Mouse (Mus musculus): ENCODE measurements around the gene Atp6v0a4. TPM values are rescaled to one million over a fixed set of nuclear protein-coding genes. Genes with fewer than 3 reads are reported as not detected.

Gene Atp6v0a4
- polyA plus RNA-seq, 1 experiment from 2014 or later, result not detected

DNA sequence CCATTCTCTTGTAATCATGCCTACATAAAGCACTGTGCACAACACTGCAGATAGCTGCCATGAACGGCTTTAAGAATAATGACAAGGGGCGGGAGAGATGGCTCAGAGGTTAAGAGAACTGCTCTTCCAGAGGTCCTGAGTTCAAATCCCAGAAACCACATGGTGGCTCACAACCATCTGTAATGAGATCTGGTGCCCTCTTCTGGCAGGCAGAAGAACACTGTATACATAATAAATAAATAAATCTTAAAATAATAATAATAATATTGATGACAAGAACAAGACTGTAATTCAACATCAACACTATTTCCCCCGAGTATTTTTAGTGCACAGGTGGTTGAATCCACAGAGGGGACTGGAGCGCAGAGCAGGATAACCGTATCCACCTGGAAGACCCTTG, 31.8 kb upstream of the Atp6v0a4 start:
- DNase-seq, result no peak
- peaks cover 10% of the 10 kb centered on the region for H3K4me1 ChIP-seq (ENCODE audit: control insufficient read depth, insufficient read depth, low read length)
- no peaks in the 10 kb centered on the region for H3K27me3 ChIP-seq (ENCODE audit: control insufficient read depth, insufficient read depth, low read length)
- no peak overlapping the region for H3K4me3 ChIP-seq (replicated peaks; ENCODE audit: low read depth, low read length)
- no peaks in the 10 kb centered on the region for H3K9me3 ChIP-seq (ENCODE audit: control insufficient read depth, low read length)
- ATAC-seq (ENCODE audit: low FRiP score, low TSS enrichment), result no peak
- H3K27ac ChIP-seq (replicated peaks; ENCODE audit: low read depth, low read length), result no peak overlapping the region
- peaks cover 37% of the 10 kb centered on the region for H3K36me3 ChIP-seq (ENCODE audit: control insufficient read depth, insufficient read depth, low read length)
- 96% methylated on average over 5 of the region's 5 CpGs for WGBS
- H3K9ac ChIP-seq (replicated peaks; ENCODE audit: low read length), result no peak overlapping the region
- H3K4me2 ChIP-seq (ENCODE audit: low read length), result no peak overlapping the region

DNA sequence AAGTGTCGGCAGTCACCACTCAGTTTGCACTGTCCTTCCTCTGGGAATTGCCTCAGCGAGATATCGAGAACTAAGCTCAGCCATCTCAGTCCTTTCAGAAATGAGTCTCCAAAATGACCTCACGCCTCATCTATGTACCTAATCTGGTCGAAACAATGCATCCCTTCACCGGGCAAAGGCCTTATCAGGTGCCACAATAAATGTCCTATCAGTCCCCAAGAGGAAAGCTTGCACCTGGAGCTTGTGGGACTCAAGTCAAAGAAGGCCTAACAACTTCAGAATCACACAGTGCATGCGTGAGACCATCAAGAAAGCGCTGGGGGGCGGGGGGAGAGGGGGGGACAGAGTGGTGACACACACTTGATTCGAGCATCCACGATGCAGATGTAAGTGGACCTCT, 27.9 kb upstream of the Atp6v0a4 start:
- H3K4me2 ChIP-seq (ENCODE audit: low read length), result no peak overlapping the region
- ATAC-seq (ENCODE audit: low FRiP score, low TSS enrichment) (no peak), DNase-seq (no peak)
- H3K9me3 ChIP-seq (ENCODE audit: control insufficient read depth, low read length), result no peaks in the 10 kb centered on the region
- no peaks in the 10 kb centered on the region for H3K27me3 ChIP-seq (ENCODE audit: control insufficient read depth, insufficient read depth, low read length)
- 92% methylated on average over 11 of the region's 11 CpGs for WGBS
- no peak overlapping the region for H3K9ac ChIP-seq (replicated peaks; ENCODE audit: low read length)
- H3K36me3 ChIP-seq (ENCODE audit: control insufficient read depth, insufficient read depth, low read length), result peaks cover 56% of the 10 kb centered on the region
- no peaks in the 10 kb centered on the region for H3K4me1 ChIP-seq (ENCODE audit: control insufficient read depth, insufficient read depth, low read length)
- H3K27ac ChIP-seq (replicated peaks; ENCODE audit: low read depth, low read length), result no peak overlapping the region
- H3K4me3 ChIP-seq (replicated peaks; ENCODE audit: low read depth, low read length), result no peak overlapping the region

DNA sequence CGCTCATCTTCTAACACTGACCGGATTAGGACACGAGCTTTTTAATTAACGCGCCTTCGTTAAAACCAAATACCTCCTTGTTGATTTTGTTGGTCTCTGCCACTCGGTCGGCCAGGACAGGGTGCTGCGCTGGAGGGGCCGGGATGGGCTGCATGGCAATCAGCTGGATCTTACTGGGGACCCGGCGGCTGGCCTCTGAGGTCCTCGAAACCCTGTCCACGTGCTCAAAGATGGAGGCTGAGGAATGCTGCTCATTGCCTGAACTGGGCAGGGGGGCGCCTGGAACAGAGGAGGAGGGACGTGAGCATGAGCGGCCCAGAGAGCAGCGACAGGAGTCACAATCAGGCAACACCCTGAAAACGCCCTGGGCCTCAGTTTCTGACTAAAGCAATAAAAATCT, 25.1 kb upstream of the Atp6v0a4 start:
- H3K27me3 ChIP-seq (ENCODE audit: control insufficient read depth, insufficient read depth, low read length), result no peaks in the 10 kb centered on the region
- DNase-seq (no peak), ATAC-seq (ENCODE audit: low FRiP score, low TSS enrichment) (no peak)
- no peak overlapping the region for H3K4me3 ChIP-seq (replicated peaks; ENCODE audit: low read depth, low read length)
- H3K9ac ChIP-seq (replicated peaks; ENCODE audit: low read length), result no peak overlapping the region
- H3K4me1 ChIP-seq (ENCODE audit: control insufficient read depth, insufficient read depth, low read length), result no peaks in the 10 kb centered on the region
- H3K9me3 ChIP-seq (ENCODE audit: control insufficient read depth, low read length), result no peaks in the 10 kb centered on the region
- no peak overlapping the region for H3K27ac ChIP-seq (replicated peaks; ENCODE audit: low read depth, low read length)
- no peak overlapping the region for H3K4me2 ChIP-seq (ENCODE audit: low read length)
- H3K36me3 ChIP-seq (ENCODE audit: control insufficient read depth, insufficient read depth, low read length), result peaks cover 60% of the 10 kb centered on the region
- WGBS, result 90% methylated on average over 19 of the region's 19 CpGs

DNA sequence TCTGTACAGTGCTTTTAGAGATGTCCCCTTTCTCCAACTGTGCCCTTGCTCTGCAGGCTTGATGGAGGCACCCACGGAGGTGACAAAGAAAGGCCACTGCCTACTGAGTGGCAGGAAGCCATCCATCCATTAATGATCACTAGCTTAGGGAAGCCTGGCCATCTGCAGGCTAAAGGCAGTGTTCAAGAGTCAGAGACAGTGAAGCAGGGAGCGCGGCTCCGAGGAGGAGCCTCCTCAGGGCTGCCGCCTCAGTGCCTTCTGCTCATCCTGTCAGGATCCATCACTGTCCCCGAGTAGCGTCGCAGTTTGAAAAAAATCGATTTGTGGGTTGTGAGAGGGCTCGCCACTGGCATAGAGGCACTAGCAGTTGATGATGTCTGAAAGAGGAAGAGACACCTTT, 24.2 kb upstream of the Atp6v0a4 start:
- ATAC-seq (ENCODE audit: low FRiP score, low TSS enrichment), result no peak
- 87% methylated on average over 10 of the region's 10 CpGs for WGBS
- no peak overlapping the region for H3K27ac ChIP-seq (replicated peaks; ENCODE audit: low read depth, low read length)
- no peak overlapping the region for H3K9ac ChIP-seq (replicated peaks; ENCODE audit: low read length)
- no peaks in the 10 kb centered on the region for H3K4me1 ChIP-seq (ENCODE audit: control insufficient read depth, insufficient read depth, low read length)
- H3K4me2 ChIP-seq (ENCODE audit: low read length), result no peak overlapping the region
- DNase-seq, result no peak
- no peak overlapping the region for H3K4me3 ChIP-seq (replicated peaks; ENCODE audit: low read depth, low read length)
- H3K36me3 ChIP-seq (ENCODE audit: control insufficient read depth, insufficient read depth, low read length), result peaks cover 65% of the 10 kb centered on the region
- H3K9me3 ChIP-seq (ENCODE audit: control insufficient read depth, low read length), result no peaks in the 10 kb centered on the region
- H3K27me3 ChIP-seq (ENCODE audit: control insufficient read depth, insufficient read depth, low read length), result no peaks in the 10 kb centered on the region

DNA sequence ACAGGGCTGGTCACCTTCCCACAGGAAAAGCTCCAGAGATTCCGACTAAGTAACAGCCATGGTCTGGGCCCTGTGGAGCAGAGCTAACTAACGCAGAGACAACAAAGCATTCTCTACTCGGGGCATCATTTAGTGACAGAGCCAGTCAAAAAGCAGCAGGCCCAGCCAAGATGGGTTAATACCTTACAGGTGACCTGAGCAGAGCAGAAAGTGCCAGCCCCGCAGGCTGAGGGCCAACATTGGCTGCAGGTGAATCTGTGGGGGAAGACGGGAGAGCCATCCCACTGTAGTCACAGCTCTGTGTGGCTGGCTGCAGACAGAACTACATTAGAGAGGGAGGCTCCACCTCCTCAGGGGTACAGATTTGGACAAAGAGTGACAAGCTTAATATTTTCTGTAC, 22.9 kb upstream of the Atp6v0a4 start:
- Histone ChIP-seq H3K36me3 (ENCODE audit: control insufficient read depth, insufficient read depth, low read length) (peaks cover 68% of the 10 kb centered on the region), H3K4me3 (replicated peaks; ENCODE audit: low read depth, low read length) (no peak overlapping the region)
- no peak for DNase-seq

DNA sequence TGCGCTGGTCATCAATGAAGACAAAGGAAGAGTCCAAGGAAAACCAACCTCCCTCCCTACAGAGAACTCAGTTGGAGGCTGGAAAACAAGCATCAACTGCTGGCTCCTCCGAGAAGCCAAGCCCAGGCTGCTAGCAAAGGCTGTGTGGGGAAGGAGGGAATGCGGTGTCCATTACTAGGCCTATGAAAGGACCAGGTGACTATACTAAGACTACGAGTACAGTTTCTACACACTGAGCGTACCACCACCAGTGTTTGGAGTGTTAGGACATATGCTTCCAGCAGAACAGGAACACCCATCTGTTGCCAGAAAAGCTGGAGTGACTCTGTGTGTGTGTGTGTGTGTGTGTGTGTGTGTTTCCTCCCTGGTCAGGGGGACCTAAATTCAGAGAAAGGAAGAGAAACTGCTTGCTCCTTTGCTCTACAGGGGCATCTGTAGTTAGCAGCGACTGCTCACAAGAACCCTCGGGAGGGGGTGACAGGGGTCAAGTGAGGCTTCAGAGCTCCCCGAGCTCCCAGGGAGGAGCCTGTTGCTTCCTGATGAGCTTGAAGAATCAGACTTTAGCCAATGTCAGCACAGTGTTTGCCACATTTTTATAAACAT, 21.2 kb upstream of the Atp6v0a4 start:
- no peak overlapping the region for H3K4me2 ChIP-seq (ENCODE audit: low read length)
- peaks cover 72% of the 10 kb centered on the region for H3K36me3 ChIP-seq (ENCODE audit: control insufficient read depth, insufficient read depth, low read length)
- no peak for DNase-seq
- no peaks in the 10 kb centered on the region for H3K9me3 ChIP-seq (ENCODE audit: control insufficient read depth, low read length)
- H3K9ac ChIP-seq (replicated peaks; ENCODE audit: low read length), result no peak overlapping the region
- no peaks in the 10 kb centered on the region for H3K4me1 ChIP-seq (ENCODE audit: control insufficient read depth, insufficient read depth, low read length)
- H3K4me3 ChIP-seq (replicated peaks; ENCODE audit: low read depth, low read length), result no peak overlapping the region
- 67% methylated on average over 8 of the region's 8 CpGs for WGBS
- no peak for ATAC-seq (ENCODE audit: low FRiP score, low TSS enrichment)
- no peaks in the 10 kb centered on the region for H3K27me3 ChIP-seq (ENCODE audit: control insufficient read depth, insufficient read depth, low read length)
- no peak overlapping the region for H3K27ac ChIP-seq (replicated peaks; ENCODE audit: low read depth, low read length)

More for the DNA sequence above, 22.9 kb upstream of the Atp6v0a4 start:
- Histone ChIP-seq H3K9me3 (ENCODE audit: control insufficient read depth, low read length) (no peaks in the 10 kb centered on the region), H3K4me2 (ENCODE audit: low read length) (no peak overlapping the region), H3K27me3 (ENCODE audit: control insufficient read depth, insufficient read depth, low read length) (no peaks in the 10 kb centered on the region), H3K9ac (replicated peaks; ENCODE audit: low read length) (no peak overlapping the region), H3K4me1 (ENCODE audit: control insufficient read depth, insufficient read depth, low read length) (no peaks in the 10 kb centered on the region), H3K27ac (replicated peaks; ENCODE audit: low read depth, low read length) (no peak overlapping the region)
- no peak for ATAC-seq (ENCODE audit: low FRiP score, low TSS enrichment)
- whole genome bisulfite sequencing, result 89% methylated on average over 5 of the region's 5 CpGs

DNA sequence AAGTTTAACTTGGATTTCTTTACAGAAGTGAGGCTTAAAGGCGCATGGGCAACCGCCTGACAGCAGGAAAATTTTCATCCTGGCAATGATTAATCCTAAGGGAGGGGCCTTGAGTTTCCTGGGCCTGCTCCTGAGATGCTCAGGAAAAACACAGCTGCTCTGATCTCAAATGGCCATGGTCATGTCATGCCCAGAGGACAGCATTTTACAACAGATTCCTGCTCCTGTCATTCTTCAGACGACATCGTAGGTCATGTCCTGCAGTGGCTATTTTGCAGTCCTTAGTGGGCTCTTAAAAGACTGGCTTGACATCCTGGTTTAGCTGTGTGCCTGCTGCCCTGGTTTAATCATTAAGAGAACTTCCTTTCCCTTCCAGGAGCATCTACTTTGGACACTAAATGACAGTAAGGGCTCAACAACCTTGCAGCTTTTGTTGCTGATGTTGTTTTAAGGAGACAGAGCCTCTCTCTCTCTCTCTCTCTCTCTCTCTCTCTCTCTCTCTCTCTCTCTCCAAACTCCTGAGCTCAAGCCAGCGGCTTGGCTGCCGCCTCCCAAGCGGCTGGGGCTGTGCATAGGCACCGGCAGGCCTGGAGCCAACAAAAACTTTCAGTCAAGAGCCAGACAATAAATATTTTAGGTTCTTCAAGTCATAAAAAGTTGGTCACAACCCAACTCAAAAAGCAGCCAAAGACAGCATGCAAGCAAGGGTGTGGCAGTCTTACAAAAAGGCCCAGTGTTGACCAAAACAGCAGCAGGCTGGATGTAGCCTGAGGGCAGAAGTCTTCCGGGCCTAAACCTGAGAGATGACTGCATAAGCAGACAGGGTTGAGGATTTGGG, 20.0 kb upstream of the Atp6v0a4 start:
- peaks cover 75% of the 10 kb centered on the region for H3K36me3 ChIP-seq (ENCODE audit: control insufficient read depth, insufficient read depth, low read length)
- ATAC-seq (ENCODE audit: low FRiP score, low TSS enrichment) (no peak), DNase-seq (no peak)
- no peak overlapping the region for H3K4me3 ChIP-seq (replicated peaks; ENCODE audit: low read depth, low read length)
- no peaks in the 10 kb centered on the region for H3K27me3 ChIP-seq (ENCODE audit: control insufficient read depth, insufficient read depth, low read length)
- H3K27ac ChIP-seq (replicated peaks; ENCODE audit: low read depth, low read length), result no peak overlapping the region
- no peaks in the 10 kb centered on the region for H3K9me3 ChIP-seq (ENCODE audit: control insufficient read depth, low read length)
- no peaks in the 10 kb centered on the region for H3K4me1 ChIP-seq (ENCODE audit: control insufficient read depth, insufficient read depth, low read length)
- WGBS, result 82% methylated on average over 9 of the region's 9 CpGs
- H3K9ac ChIP-seq (replicated peaks; ENCODE audit: low read length), result no peak overlapping the region
- no peak overlapping the region for H3K4me2 ChIP-seq (ENCODE audit: low read length)

DNA sequence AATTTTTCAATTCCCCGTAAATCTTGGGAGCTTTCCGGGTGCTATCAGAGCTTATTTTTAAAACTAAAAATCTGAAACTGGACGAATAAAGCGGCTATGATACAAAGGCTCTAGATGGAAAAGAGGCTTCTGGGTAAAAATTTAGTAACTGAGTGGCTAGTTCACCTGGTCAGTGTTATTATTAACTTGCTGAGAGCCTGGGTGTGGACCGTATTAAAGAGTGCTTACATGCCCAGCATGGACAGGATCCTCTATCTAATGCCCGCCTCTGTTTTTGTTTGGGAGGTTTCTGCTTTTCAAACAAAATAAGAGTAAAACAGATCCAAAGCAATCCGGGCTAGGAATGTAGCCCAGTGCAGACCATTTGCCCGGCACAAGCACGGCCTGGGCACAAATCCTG, 16.0 kb upstream of the Atp6v0a4 start:
- DNase-seq (no peak), ATAC-seq (ENCODE audit: low FRiP score, low TSS enrichment) (no peak)
- Histone ChIP-seq H3K36me3 (ENCODE audit: control insufficient read depth, insufficient read depth, low read length) (peaks cover 73% of the 10 kb centered on the region), H3K27ac (replicated peaks; ENCODE audit: low read depth, low read length) (no peak overlapping the region), H3K4me2 (ENCODE audit: low read length) (no peak overlapping the region), H3K4me3 (replicated peaks; ENCODE audit: low read depth, low read length) (no peak overlapping the region), H3K27me3 (ENCODE audit: control insufficient read depth, insufficient read depth, low read length) (no peaks in the 10 kb centered on the region), H3K9me3 (ENCODE audit: control insufficient read depth, low read length) (no peaks in the 10 kb centered on the region), H3K4me1 (ENCODE audit: control insufficient read depth, insufficient read depth, low read length) (no peaks in the 10 kb centered on the region), H3K9ac (replicated peaks; ENCODE audit: low read length) (no peak overlapping the region)
- WGBS, result 93% methylated on average over 9 of the region's 9 CpGs

DNA sequence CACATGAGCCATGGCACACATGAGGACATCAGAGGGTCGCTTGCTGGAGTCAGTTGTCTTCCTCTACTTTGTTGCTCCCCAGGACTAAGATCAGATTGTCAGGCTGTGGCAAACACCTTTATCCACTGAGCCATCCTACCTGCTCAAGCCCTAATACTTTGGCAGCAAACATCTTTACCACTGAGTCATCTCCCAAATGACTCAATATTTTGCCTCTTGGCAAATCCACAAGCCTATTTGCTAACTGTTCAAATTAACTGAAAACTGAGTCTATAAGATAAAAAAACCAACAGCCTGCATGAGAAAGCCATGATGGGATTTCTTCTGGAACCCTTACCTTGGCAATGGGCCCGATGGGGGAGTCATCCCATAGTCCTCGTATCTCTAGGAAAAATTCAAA, 14.7 kb upstream of the Atp6v0a4 start:
- 94% methylated on average over 3 of the region's 3 CpGs for WGBS
- Histone ChIP-seq H3K9me3 (ENCODE audit: control insufficient read depth, low read length) (no peaks in the 10 kb centered on the region), H3K9ac (replicated peaks; ENCODE audit: low read length) (no peak overlapping the region), H3K4me3 (replicated peaks; ENCODE audit: low read depth, low read length) (no peak overlapping the region), H3K4me2 (ENCODE audit: low read length) (no peak overlapping the region), H3K36me3 (ENCODE audit: control insufficient read depth, insufficient read depth, low read length) (peaks cover 76% of the 10 kb centered on the region), H3K4me1 (ENCODE audit: control insufficient read depth, insufficient read depth, low read length) (no peaks in the 10 kb centered on the region), H3K27me3 (ENCODE audit: control insufficient read depth, insufficient read depth, low read length) (no peaks in the 10 kb centered on the region), H3K27ac (replicated peaks; ENCODE audit: low read depth, low read length) (no peak overlapping the region)
- DNase-seq, result no peak
- ATAC-seq (ENCODE audit: low FRiP score, low TSS enrichment), result no peak
